Mouse (Mus musculus) stomach, postnatal 0 days (tissue): ENCODE results near the gene Cks1b.

ENCODE experiments used
- CTCF ChIP-seq: IDR thresholded peaks from 2 replicates; pipeline ENCODE4 v1.5.1; 2016; ENCODE audit warnings: antibody characterized with exemption, low read depth, mild to moderate bottlenecking, moderate library complexity
- EP300 ChIP-seq: optimal IDR thresholded peaks from 2 replicates; pipeline ENCODE3; 2016; ENCODE audit warnings: antibody characterized with exemption

DNA sequence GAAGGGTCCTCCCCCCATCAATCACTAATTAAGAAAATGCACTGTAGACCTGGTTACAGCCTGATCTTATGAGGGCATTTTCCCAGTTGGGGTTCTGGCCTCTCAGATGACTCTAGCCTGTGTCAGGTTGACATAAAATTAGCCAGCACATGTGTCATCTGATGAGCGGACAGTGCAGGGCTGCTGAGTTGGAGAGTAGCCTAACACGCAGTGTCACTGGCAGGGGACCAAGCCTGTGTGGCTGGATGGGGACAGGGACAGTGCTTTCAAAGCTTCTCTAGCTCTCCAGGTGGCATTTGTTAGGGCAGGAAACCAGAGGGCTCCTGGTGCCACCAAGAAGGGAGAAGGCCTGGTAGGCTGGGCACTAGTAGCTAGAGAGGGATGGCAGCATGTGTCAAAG lies 22.5 kb upstream of the Cks1b start:
- no peak for TF ChIP-seq CTCF
- no peak for TF ChIP-seq EP300
